Mouse (Mus musculus): ENCODE measurements around the gene Mgea5. TPM values are rescaled to one million over a fixed set of nuclear protein-coding genes. Genes with fewer than 3 reads are reported as not detected.
A peak's percentile ranks its signal among the peaks of the same experiment; 100 is the strongest.

The Mgea5 gene
- 47.0 and 48.5 TPM in 2 replicates for polyA plus RNA-seq (2015; fragmentation: Nextera tagmentation; extraction: Ambion mirVana)

DNA sequence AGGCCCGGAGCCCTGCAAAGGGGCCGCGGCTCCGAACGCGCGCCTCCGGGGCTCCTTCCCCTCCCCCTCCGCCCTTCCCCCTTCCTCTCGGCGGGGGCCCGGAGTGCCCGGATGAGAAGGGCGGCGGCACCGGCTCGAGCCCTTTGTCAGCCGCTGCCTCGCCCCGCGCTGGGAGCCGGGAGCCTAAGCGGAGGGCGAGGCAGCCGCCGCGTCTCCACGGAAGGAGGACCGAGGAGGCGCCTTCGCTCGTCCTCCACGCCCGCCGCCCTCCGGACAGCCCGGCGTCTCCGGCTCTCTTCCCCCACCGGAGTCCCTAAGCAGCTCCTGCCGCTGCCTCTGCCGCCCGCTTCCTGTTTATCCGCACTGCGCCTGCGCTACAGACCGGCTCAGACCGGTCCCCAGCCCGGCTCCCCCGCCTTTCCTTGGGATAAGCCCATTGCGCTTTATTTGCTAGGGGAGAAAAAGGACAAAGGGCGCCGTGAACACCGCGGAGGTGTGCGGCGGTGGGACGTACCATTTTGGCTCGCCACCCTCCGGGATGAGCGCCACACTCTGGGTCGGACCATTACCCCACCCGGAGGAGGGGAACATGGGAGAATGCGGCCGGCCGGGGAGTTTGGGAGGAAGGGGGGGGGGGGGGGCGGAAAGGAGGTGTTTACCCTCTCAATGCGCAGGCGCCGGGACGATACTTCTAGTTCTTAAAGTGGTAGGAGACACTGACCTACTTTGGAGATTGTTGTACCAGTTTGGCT lies at the start of gene Mgea5:
Mgea5 (minus strand) TSS at position 657 of the 752 bp plus-strand sequence.
- peak within 1 kb of the TSS; percentile 75 for H3K4me2 ChIP-seq (ENCODE audit: low read depth, low read length)
- H3K36me3 ChIP-seq (ENCODE audit: control insufficient read depth, insufficient read depth, low read length): peaks cover 7% of the 10 kb centered on the region; the same call in 1 of the 2 replicates
- H3K4me3 ChIP-seq (ENCODE audit: low read length): peak within 1 kb of the TSS; percentile 100
- H3K9ac ChIP-seq (ENCODE audit: low read length): peak within 1 kb of the TSS; percentile 100
- peak within 1 kb of the TSS; percentile 97 for H3K27ac ChIP-seq (ENCODE audit: low read length)
- H3K27me3 ChIP-seq (ENCODE audit: control insufficient read depth, insufficient read depth, low read depth, low read length): no peaks in the 10 kb centered on the region
- H3K4me1 ChIP-seq (replicated peaks; ENCODE audit: control insufficient read depth, insufficient read depth, low read length): peaks cover 20% of the 10 kb centered on the region
- ATAC-seq (ENCODE audit: low read depth): peak; percentile 98
- no peaks in the 10 kb centered on the region for H3K9me3 ChIP-seq (ENCODE audit: control insufficient read depth, low read length)
- under 1% methylated on average over 56 of the region's 71 CpGs for WGBS

DNA sequence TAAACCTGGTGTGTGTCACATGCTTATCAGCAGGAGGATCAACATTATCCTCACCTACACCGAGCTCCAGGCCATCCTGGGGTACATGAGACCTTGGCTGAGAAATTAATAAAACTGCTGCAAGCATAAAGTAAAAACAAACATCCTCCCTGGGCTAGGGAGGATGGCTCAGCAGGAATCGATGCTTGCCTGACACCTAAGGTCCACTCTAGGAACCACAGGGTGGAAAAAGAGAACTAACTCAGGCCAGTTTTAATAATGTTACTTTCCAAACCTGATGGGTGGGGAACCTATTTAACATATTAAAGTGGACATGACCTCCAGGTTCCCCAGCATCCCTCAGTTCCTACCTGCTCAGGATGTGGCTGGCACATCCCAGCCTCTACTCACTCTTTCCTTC lies 47.0 kb upstream of the Mgea5 start:
- WGBS: 18% methylated on average over 2 of the region's 2 CpGs
- no peak overlapping the region for H3K4me3 ChIP-seq (ENCODE audit: low read length)
- no peaks in the 10 kb centered on the region for H3K27me3 ChIP-seq (ENCODE audit: control insufficient read depth, insufficient read depth, low read depth, low read length)
- H3K9ac ChIP-seq (ENCODE audit: low read length): no peak overlapping the region
- H3K4me1 ChIP-seq (replicated peaks; ENCODE audit: control insufficient read depth, insufficient read depth, low read length): no peaks in the 10 kb centered on the region
- H3K9me3 ChIP-seq (ENCODE audit: control insufficient read depth, low read length): 0 out of 2 replicates have a peak, but pooled peaks cover 3% of the 10 kb centered on the region
- H3K36me3 ChIP-seq (ENCODE audit: control insufficient read depth, insufficient read depth, low read length): peaks cover 4% of the 10 kb centered on the region
- no peak for ATAC-seq (ENCODE audit: low read depth)
- no peak overlapping the region for H3K27ac ChIP-seq (ENCODE audit: low read length)
- no peak overlapping the region for H3K4me2 ChIP-seq (ENCODE audit: low read depth, low read length)

DNA sequence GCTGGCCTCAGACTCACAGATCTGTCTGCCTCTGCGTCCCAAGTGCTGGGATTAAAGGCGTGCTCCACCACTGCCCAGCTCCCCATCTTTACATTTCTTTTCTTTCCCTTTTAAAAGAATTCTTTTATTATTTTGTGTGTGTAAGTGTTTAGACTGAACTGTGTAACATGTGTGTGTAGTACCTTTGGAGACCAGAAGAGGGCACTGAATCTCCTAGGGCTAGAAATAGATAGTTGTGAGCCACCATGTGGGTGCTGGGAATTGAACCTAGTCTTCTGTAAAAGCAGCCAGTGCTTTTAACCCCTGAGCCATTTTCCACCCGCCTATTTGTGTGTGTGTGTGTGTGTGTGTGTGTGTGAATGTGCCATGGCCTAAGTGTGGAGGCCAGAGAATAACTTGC lies 44.1 kb upstream of the Mgea5 start:
- ATAC-seq (ENCODE audit: low read depth): no peak
- H3K27ac ChIP-seq (ENCODE audit: low read length): no peak overlapping the region
- no peak overlapping the region for H3K4me2 ChIP-seq (ENCODE audit: low read depth, low read length)
- peaks cover 4% of the 10 kb centered on the region for H3K36me3 ChIP-seq (ENCODE audit: control insufficient read depth, insufficient read depth, low read length)
- H3K27me3 ChIP-seq (ENCODE audit: control insufficient read depth, insufficient read depth, low read depth, low read length): no peaks in the 10 kb centered on the region
- H3K4me1 ChIP-seq (replicated peaks; ENCODE audit: control insufficient read depth, insufficient read depth, low read length): no peaks in the 10 kb centered on the region
- H3K4me3 ChIP-seq (ENCODE audit: low read length): no peak overlapping the region
- 88% methylated on average over 3 of the region's 3 CpGs for WGBS
- H3K9me3 ChIP-seq (ENCODE audit: control insufficient read depth, low read length): 0 out of 2 replicates have a peak, but pooled peaks cover 3% of the 10 kb centered on the region
- no peak overlapping the region for H3K9ac ChIP-seq (ENCODE audit: low read length)

DNA sequence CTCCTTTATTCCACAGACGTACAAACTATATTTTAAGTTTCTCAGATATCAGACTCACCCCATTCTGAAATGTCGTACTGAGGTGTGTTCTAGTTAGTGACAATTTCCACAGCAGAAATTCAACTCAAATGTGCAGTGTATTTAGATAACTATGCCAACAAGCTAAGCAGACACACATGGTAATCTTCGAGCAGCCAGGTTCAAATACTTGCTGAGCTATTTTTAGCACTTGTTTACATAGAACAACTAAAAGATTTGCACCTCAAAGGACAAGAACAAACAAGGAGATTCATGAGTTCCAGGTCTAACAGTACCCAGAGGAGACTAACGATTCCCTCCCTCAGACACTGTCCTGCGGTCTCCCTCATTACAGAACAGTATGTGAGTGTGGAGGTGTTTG lies 43.5 kb upstream of the Mgea5 start:
- ATAC-seq (ENCODE audit: low read depth): no peak
- H3K27ac ChIP-seq (ENCODE audit: low read length): no peak overlapping the region
- H3K9me3 ChIP-seq (ENCODE audit: control insufficient read depth, low read length): 0 out of 2 replicates have a peak, but pooled peaks cover 3% of the 10 kb centered on the region

DNA sequence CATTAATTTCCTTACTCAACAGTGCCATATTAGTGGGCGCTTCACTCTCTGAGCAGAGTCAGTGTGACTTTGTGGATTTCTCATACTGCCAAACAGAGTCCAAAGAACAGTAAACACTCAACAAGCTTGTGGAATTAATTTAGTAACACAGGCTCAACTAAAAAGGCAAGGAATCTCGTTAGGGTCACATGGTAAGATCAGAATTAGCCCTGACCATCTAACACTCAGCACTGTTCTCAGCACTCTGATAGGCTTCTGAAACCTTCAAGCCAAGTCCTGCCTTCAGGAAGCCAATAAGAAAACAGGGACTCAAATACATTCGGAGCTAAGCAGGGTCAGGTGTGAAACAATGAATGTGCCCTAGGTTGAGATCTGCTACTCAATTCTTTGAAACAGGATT lies 42.5 kb upstream of the Mgea5 start:
- 66% methylated on average over 3 of the region's 3 CpGs for whole genome bisulfite sequencing
- Histone ChIP-seq H3K36me3 (ENCODE audit: control insufficient read depth, insufficient read depth, low read length) (peaks cover 4% of the 10 kb centered on the region), H3K4me2 (ENCODE audit: low read depth, low read length) (no peak overlapping the region), H3K9me3 (ENCODE audit: control insufficient read depth, low read length) (0 out of 2 replicates have a peak, but pooled peaks cover 3% of the 10 kb centered on the region), H3K27ac (ENCODE audit: low read length) (no peak overlapping the region), H3K9ac (ENCODE audit: low read length) (no peak overlapping the region), H3K4me1 (replicated peaks; ENCODE audit: control insufficient read depth, insufficient read depth, low read length) (no peaks in the 10 kb centered on the region), H3K4me3 (ENCODE audit: low read length) (no peak overlapping the region), H3K27me3 (ENCODE audit: control insufficient read depth, insufficient read depth, low read depth, low read length) (no peaks in the 10 kb centered on the region)
- no peak for ATAC-seq (ENCODE audit: low read depth)

More for the DNA sequence above, 43.5 kb upstream of the Mgea5 start:
- Histone ChIP-seq H3K4me1 (replicated peaks; ENCODE audit: control insufficient read depth, insufficient read depth, low read length) (no peaks in the 10 kb centered on the region), H3K4me2 (ENCODE audit: low read depth, low read length) (no peak overlapping the region), H3K27me3 (ENCODE audit: control insufficient read depth, insufficient read depth, low read depth, low read length) (no peaks in the 10 kb centered on the region), H3K4me3 (ENCODE audit: low read length) (no peak overlapping the region), H3K36me3 (ENCODE audit: control insufficient read depth, insufficient read depth, low read length) (peaks cover 4% of the 10 kb centered on the region), H3K9ac (ENCODE audit: low read length) (no peak overlapping the region)
- WGBS: 45% methylated on average over 5 of the region's 5 CpGs

DNA sequence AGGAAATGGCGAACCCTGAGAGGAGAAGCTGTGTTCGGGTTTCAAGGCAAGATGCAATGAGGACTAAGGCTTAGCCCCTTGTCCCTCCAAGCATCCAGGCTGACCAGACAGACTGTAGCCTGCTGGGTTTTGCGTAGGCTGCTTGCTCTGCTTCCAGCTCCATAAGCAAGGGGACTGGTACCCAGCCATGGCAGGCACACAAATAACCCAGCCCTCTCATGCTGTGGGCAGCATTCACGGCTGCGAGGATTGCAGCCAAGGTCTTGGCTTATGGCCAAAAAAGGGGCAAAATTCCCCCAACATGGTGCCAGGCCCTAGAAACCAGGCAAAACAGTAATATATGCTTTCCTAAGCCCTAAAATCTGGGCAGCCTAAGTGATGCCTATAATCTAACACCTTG lies 38.2 kb upstream of the Mgea5 start:
- Histone ChIP-seq H3K4me3 (ENCODE audit: low read length) (no peak overlapping the region), H3K9me3 (ENCODE audit: control insufficient read depth, low read length) (no peaks in the 10 kb centered on the region), H3K27ac (ENCODE audit: low read length) (no peak overlapping the region), H3K4me2 (ENCODE audit: low read depth, low read length) (no peak overlapping the region), H3K36me3 (ENCODE audit: control insufficient read depth, insufficient read depth, low read length) (no peaks in the 10 kb centered on the region), H3K27me3 (ENCODE audit: control insufficient read depth, insufficient read depth, low read depth, low read length) (no peaks in the 10 kb centered on the region), H3K4me1 (replicated peaks; ENCODE audit: control insufficient read depth, insufficient read depth, low read length) (peaks cover 22% of the 10 kb centered on the region), H3K9ac (ENCODE audit: low read length) (no peak overlapping the region)
- WGBS: 54% methylated on average over 5 of the region's 5 CpGs
- no peak for ATAC-seq (ENCODE audit: low read depth)

DNA sequence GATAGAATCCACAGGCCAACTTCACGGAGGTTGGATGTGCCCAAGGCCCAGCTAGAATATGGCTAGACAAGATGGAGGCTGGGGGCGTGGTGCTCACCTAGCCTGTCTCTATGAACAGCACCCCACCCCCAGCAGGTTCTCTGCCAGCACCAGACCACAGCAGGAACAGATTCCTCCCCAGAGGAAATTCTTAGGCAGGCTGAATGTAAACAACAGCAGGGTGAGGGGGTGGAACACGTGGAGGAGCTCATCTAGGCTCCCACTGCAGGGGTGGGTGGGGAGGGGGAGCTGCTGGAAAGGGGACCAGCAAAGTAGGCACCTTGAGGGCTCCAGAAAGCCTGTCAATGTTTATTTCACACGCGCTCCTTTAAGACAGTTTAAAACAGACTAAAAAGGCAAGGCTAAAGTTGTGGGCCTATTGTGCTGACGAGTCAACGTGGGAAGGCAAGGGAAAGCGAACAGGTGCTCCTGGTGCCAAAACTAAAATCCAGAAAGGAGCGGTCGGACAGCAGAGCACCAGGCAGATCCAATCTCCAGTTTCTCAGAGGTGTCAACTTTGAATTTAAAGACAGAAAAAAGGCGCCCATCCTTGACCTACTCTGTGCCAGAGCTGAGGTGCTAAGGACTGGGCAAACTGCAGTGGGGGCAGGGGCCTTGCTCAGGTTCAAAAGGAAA lies 34.3 kb upstream of the Mgea5 start:
- no peaks in the 10 kb centered on the region for H3K27me3 ChIP-seq (ENCODE audit: control insufficient read depth, insufficient read depth, low read depth, low read length)
- H3K4me1 ChIP-seq (replicated peaks; ENCODE audit: control insufficient read depth, insufficient read depth, low read length): peaks cover 39% of the 10 kb centered on the region
- ATAC-seq (ENCODE audit: low read depth): peak; percentile 35
- 41% methylated on average over 11 of the region's 11 CpGs for WGBS
- no peak overlapping the region for H3K4me2 ChIP-seq (ENCODE audit: low read depth, low read length)
- H3K9ac ChIP-seq (ENCODE audit: low read length): no peak overlapping the region
- H3K9me3 ChIP-seq (ENCODE audit: control insufficient read depth, low read length): no peaks in the 10 kb centered on the region
- H3K4me3 ChIP-seq (ENCODE audit: low read length): no peak overlapping the region
- no peaks in the 10 kb centered on the region for H3K36me3 ChIP-seq (ENCODE audit: control insufficient read depth, insufficient read depth, low read length)
- H3K27ac ChIP-seq (ENCODE audit: low read length): peak overlapping the region; percentile 48

DNA sequence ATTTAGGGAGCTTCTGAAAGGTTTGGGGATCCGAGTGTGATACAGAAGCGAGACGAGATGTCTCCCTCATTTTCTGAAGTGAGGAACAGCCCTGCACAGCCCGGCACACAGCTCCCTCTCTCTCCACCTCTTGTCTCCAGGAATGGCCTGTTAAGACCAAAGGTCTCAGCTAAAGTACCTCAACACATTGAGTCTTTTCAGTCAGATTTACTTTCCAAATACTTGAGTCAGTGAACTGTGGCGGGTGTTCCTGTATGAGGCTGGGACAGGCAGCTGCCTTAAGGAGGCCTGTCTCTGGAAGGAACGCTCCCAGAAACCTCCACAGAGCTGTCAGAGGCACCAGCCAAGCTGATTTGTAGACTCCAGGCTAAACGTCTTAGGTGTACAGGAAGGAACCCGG lies 33.1 kb upstream of the Mgea5 start:
- H3K4me3 ChIP-seq (ENCODE audit: low read length): no peak overlapping the region; the same call in 1 of the 2 replicates
- H3K4me1 ChIP-seq (replicated peaks; ENCODE audit: control insufficient read depth, insufficient read depth, low read length): peaks cover 48% of the 10 kb centered on the region
- H3K9ac ChIP-seq (ENCODE audit: low read length): no peak overlapping the region
- peak overlapping the region; percentile 73 for H3K4me2 ChIP-seq (ENCODE audit: low read depth, low read length)
- H3K27ac ChIP-seq (ENCODE audit: low read length): peak overlapping the region; percentile 77
- H3K9me3 ChIP-seq (ENCODE audit: control insufficient read depth, low read length): no peaks in the 10 kb centered on the region
- ATAC-seq (ENCODE audit: low read depth): peak; percentile 5; the same call in 1 of the 2 replicates
- no peaks in the 10 kb centered on the region for H3K36me3 ChIP-seq (ENCODE audit: control insufficient read depth, insufficient read depth, low read length)
- no peaks in the 10 kb centered on the region for H3K27me3 ChIP-seq (ENCODE audit: control insufficient read depth, insufficient read depth, low read depth, low read length)
- 23% methylated on average over 8 of the region's 8 CpGs for WGBS

DNA sequence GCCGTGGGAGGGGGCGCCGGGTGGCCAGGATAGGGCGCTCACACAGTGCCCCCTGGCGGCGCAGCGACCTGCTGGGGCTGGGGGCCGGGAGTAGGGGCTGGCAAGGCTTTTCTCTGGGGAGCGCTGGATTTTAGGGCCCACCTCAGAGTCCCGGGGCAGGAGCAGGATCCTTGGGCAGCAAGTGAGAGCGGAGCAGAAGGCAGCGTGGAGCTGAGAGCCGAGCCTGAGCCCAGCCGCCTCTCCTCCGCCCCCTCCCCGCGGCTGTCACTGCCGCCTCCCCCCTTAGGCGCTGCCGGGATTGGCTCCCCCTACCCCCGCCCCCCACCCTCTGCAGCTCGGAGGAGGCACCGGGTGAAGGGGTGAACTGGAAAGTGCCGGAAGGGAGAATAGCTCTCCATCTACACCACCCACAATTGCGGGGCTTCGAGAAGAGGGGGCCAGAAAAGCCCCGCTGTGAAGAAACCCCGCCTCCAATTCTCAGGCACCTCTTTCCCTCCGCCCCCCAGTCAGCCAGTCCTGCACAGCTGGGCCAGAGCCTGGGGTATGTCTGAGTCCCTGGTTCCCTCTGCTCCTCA lies 32.3 kb upstream of the Mgea5 start, which contains the start of gene Kcnip2:
Kcnip2 (minus strand) TSS at position 231 of the 575 bp plus-strand sequence.
- peak within 1 kb of the TSS; percentile 73 for H3K4me2 ChIP-seq (ENCODE audit: low read depth, low read length)
- no peaks in the 10 kb centered on the region for H3K27me3 ChIP-seq (ENCODE audit: control insufficient read depth, insufficient read depth, low read depth, low read length)
- peak; percentile 65 for ATAC-seq (ENCODE audit: low read depth)
- peak within 1 kb of the TSS; percentile 59 for H3K9ac ChIP-seq (ENCODE audit: low read length)
- WGBS: under 1% methylated on average over 28 of the region's 29 CpGs
- no peaks in the 10 kb centered on the region for H3K9me3 ChIP-seq (ENCODE audit: control insufficient read depth, low read length)
- H3K4me3 ChIP-seq (ENCODE audit: low read length): peak within 1 kb of the TSS; percentile 44
- H3K4me1 ChIP-seq (replicated peaks; ENCODE audit: control insufficient read depth, insufficient read depth, low read length): peaks cover 48% of the 10 kb centered on the region
- H3K36me3 ChIP-seq (ENCODE audit: control insufficient read depth, insufficient read depth, low read length): no peaks in the 10 kb centered on the region
- peak within 1 kb of the TSS; percentile 77 for H3K27ac ChIP-seq (ENCODE audit: low read length)
